Mouse (Mus musculus) heart, embryonic 13.5 days (tissue): ENCODE measurements around the gene Gm21905. TPM values are rescaled to one million over a fixed set of nuclear protein-coding genes. Genes with fewer than 3 reads are reported as not detected.

ENCODE experiments used
- ATAC-seq: fragments of 200-750 bp; cut with Nextera tagmentation; 2 replicates; pipeline ENCODE4 v1.8.0; 2017; ENCODE audit warnings: moderate TSS enrichment; ENCODE audit not compliant: insufficient number of reproducible peaks, low FRiP score, low TSS enrichment; ENCODE audit errors: extremely low read depth
- H3K27ac ChIP-seq: fragments of 300-500 bp; sonication (generic); replicated peaks from 2 replicates; pipeline ENCODE4 v1.5.1; 2015; ENCODE audit warnings: moderate library complexity, mild to moderate bottlenecking, inconsistent platforms
- H3K27me3 ChIP-seq: fragments of 300-500 bp; sonication (generic); replicated peaks from 2 replicates; pipeline ENCODE4 v1.6.1; 2015; ENCODE audit warnings: mild to moderate bottlenecking, inconsistent platforms
- H3K36me3 ChIP-seq: fragments of 300-500 bp; sonication (generic); 2 replicates; pipeline ENCODE4 v1.6.1; 2015; ENCODE audit warnings: mild to moderate bottlenecking, inconsistent platforms
- H3K4me1 ChIP-seq: fragments of 300-500 bp; sonication (generic); 2 replicates; pipeline ENCODE4 v1.6.1; 2015; ENCODE audit warnings: inconsistent platforms
- H3K4me2 ChIP-seq: fragments of 300-500 bp; sonication (generic); 2 replicates; pipeline ENCODE4 v1.6.1; 2015; ENCODE audit warnings: inconsistent platforms, mild to moderate bottlenecking, moderate library complexity
- H3K4me3 ChIP-seq: fragments of 300-500 bp; sonication (generic); 2 replicates; pipeline ENCODE4 v1.5.1; 2015; ENCODE audit warnings: moderate library complexity, mild to moderate bottlenecking, inconsistent platforms
- H3K9ac ChIP-seq: fragments of 300-500 bp; sonication (generic); 2 replicates; pipeline ENCODE4 v1.6.1; 2015; ENCODE audit warnings: inconsistent platforms, mild to moderate bottlenecking, moderate library complexity
- H3K9me3 ChIP-seq: fragments of 300-500 bp; sonication (generic); 2 replicates; pipeline ENCODE4 v1.6.1; 2016; ENCODE audit warnings: inconsistent platforms
- WGBS: fragments of 180-500 bp; shearing (Covaris S2); methylation state at CpG from one replicate; pipeline ENCODE4 v1.1.7; 2015; ENCODE audit warnings: mixed read lengths; 5-methylcytosine and 5-hydroxymethylcytosine counted together
- polyA plus RNA-seq: library from polyadenylated mRNA; unstranded; fragments of >200 nt; fragmentation: Nextera tagmentation; extraction: Ambion mirVana; gene quantifications from 2 replicates; pipeline ENCODE4 v1.2.1, GENCODE M21; 2015

The Gm21905 gene
- polyA plus RNA-seq, 1 experiment from 2014 or later: not detected

DNA sequence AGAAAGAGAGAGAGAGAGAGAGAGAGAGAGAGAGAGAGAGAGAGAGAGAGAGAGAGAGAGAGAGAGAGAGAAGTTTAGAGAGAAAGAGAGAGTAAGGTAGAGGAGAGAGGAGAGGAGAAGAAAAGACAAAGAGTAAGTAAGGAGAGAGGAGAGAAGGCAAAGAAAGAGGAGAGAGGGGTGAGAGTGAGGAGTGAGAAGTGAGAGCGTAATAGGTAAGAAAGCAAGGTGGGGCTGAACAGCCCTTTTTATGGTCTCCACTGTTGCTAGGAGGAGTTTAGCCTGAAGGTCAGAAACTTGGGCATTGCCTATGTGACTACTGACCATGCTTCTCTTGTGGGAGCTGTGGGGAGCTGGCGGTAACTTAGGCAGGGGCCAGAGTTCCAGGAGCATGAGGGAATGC is 4.9 kb downstream of the Gm21905 start, which contains the start of gene Gm5108:
TSS of gene Gm5108 (plus strand) at position 301 of the 400 bp plus-strand sequence.
- no peaks in the 10 kb centered on the region for H3K36me3 ChIP-seq
- H3K4me3 ChIP-seq: no peak within 1 kb of the TSS
- no peak within 1 kb of the TSS for H3K27ac ChIP-seq
- H3K4me1 ChIP-seq: no peaks in the 10 kb centered on the region
- 75% methylated on average over 2 of the region's 2 CpGs for WGBS
- H3K9ac ChIP-seq: no peak within 1 kb of the TSS
- H3K4me2 ChIP-seq: no peak within 1 kb of the TSS
- no peaks in the 10 kb centered on the region for H3K27me3 ChIP-seq
- ATAC-seq: no peak
- H3K9me3 ChIP-seq: no peaks in the 10 kb centered on the region

DNA sequence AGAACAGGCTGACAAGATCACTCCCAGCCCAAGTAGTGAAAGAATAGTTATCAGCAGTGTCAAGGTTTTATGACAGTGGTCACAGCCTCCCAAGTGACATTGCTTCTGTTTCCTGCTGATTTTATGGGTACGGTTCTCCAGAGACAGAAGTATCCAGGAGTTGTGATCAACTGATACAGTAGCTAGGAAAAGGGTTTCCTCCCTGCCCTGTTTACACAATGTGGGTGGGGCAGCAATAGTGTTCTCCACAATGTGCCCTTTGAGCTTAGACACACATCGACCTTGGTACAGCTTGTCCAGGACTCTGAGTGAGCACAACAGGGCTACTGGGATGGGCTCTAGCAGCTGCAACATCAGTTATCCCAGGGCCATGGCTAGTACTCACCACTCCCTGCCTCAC is 14.6 kb downstream of the Gm21905 start:
- no peak for ATAC-seq
- Histone ChIP-seq H3K4me3 (no peak overlapping the region), H3K9ac (no peak overlapping the region), H3K4me2 (no peak overlapping the region), H3K27ac (no peak overlapping the region), H3K9me3 (no peaks in the 10 kb centered on the region), H3K4me1 (0 out of 2 replicates have a peak, but pooled peaks cover 2% of the 10 kb centered on the region), H3K27me3 (no peaks in the 10 kb centered on the region), H3K36me3 (no peaks in the 10 kb centered on the region)
- 42% methylated on average over 2 of the region's 2 CpGs for WGBS

DNA sequence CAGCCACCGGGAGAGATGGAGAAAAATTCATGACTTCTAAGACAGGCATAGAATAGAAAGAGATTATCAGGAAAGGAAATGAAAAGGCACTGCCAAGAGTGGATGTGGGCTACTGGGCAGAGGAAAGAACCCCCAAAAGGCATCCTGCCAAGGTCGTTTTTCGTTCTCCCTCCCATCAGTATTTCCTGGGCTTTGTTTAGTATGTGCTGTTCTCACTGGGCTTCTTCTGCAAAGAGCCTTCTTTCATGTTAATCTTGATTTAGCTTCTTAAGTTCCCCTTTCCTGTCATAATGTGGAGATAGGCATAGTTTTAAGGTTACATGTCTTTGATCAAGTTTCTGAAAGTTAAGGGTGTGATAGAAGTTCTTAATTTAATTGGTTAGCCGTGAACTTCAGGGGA is 15.6 kb downstream of the Gm21905 start:
- ATAC-seq: no peak
- H3K27me3 ChIP-seq: no peaks in the 10 kb centered on the region
- H3K4me2 ChIP-seq: no peak overlapping the region
- no peak overlapping the region for H3K4me3 ChIP-seq
- WGBS: 36% methylated on average over 4 of the region's 4 CpGs
- no peaks in the 10 kb centered on the region for H3K9me3 ChIP-seq
- H3K4me1 ChIP-seq: 0 out of 2 replicates have a peak, but pooled peaks cover 2% of the 10 kb centered on the region
- no peak overlapping the region for H3K27ac ChIP-seq
- H3K9ac ChIP-seq: no peak overlapping the region
- no peaks in the 10 kb centered on the region for H3K36me3 ChIP-seq

DNA sequence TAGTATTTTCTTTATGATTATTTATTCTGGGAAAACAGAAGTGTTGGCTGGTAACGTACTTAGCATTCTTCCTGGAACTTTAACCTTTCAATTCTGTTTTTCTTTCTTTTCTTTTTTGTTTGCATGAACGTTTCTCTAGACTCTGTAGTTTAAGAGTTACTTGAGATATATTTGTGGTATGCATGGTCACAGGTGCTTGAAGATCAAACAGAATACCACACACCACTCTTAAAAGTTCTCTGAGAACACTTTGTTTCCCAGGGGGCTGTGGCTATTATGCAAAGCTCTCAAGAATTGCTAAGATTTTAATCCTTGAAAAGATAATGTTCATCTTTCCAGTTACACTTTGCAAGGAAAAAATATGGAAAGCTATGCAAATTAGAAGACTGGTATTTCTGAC is 41.7 kb downstream of the Gm21905 start:
- Histone ChIP-seq H3K36me3 (no peaks in the 10 kb centered on the region), H3K4me1 (no peaks in the 10 kb centered on the region), H3K4me3 (no peak overlapping the region), H3K27me3 (no peaks in the 10 kb centered on the region), H3K9me3 (no peaks in the 10 kb centered on the region), H3K27ac (no peak overlapping the region), H3K9ac (no peak overlapping the region), H3K4me2 (no peak overlapping the region)
- no peak for ATAC-seq
- 39% methylated on average over 2 of the region's 2 CpGs for WGBS

DNA sequence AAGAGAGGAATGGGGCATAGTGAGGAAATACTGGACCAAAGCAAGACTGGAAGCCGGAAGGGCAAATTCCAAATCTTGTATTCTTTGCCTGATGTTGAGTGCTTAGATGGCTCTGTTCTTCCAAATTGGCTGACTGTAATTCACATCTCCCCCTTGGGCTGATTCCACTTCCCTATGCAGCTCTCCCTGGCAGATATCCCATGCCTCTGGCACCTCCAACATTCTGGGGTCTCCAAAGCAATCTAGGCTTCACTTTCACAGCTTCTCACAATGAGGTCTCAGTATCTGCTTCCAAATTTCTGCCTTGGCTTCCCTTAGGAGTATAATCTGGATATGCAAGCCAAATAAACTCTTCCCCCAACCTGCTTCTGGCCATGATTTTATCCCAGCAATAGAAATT is 47.3 kb downstream of the Gm21905 start:
- no peak overlapping the region for H3K4me2 ChIP-seq
- no peaks in the 10 kb centered on the region for H3K36me3 ChIP-seq
- no peak for ATAC-seq
- no peak overlapping the region for H3K27ac ChIP-seq
- no peak overlapping the region for H3K9ac ChIP-seq
- H3K27me3 ChIP-seq: no peaks in the 10 kb centered on the region
- H3K9me3 ChIP-seq: no peaks in the 10 kb centered on the region
- 80% methylated on average over 1 of the region's 1 CpGs for WGBS
- no peak overlapping the region for H3K4me3 ChIP-seq
- H3K4me1 ChIP-seq: no peaks in the 10 kb centered on the region

DNA sequence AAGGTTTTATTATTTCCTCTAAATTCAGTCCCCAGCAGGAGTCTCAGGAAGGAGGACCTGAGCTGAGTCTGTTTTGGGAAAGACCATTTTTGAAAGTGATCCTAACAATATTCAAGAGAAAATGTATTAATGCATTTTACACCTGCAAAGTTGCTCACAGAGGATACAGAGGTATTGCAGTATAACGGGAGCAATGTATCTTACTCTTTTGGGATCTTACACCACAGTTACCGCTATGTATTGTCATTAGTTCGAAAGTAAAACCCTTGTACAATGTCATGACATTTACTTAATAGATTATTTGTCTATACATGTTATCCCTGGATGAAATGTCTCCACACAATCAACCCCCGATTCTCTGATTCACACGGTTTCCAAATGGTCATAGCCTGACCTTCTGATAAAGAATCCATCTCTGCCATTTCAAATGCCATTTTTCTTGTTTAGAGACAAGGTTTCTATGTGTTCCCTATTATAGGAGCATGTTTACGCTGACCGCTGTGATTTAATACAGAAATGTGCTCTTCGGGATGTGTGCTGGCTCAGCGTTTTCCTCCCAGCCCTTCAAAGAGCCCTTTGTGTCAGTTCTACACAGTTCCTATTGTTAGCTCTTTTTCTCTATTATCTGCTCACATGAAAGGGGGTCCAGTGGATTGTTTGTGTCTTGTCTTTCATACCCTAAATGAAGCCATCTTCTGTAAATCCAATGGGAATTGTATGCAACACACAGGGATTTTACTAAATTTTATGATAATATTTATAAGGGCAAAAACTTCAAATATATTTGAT is 61.6 kb downstream of the Gm21905 start:
- no peak overlapping the region for H3K27ac ChIP-seq
- ATAC-seq: no peak
- H3K27me3 ChIP-seq: no peaks in the 10 kb centered on the region
- WGBS: 79% methylated on average over 9 of the region's 9 CpGs
- no peak overlapping the region for H3K4me2 ChIP-seq
- no peaks in the 10 kb centered on the region for H3K36me3 ChIP-seq
- no peaks in the 10 kb centered on the region for H3K9me3 ChIP-seq
- no peak overlapping the region for H3K4me3 ChIP-seq
- H3K9ac ChIP-seq: no peak overlapping the region
- H3K4me1 ChIP-seq: no peaks in the 10 kb centered on the region

DNA sequence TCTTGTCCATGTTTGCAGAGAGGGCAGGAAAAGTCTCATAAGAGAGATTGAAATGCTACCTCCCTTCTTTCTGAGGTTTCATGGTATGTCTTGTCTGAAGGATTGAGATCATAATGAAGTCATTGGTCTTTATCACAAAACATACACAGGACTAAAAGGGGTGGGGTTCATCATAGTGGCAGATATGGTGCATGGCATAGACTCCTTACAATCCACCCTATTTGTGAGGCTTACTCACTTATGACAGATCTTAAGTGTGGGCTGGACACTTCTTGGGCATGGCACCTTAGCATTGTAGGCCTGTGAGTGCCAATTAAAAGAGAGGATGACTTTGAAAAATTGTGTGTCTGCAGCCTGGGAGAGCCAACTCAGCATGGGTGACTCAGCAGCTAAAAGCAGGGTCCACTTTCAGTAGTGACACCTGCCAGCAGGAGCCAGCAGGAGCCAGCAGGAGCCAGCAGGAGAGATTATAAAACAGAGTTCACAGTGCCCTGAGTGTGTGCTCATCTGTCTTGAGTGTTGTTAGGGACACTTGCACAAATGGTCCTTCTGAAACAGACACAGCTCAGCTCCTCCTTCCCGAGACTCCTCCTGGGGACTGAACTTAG is 62.6 kb downstream of the Gm21905 start:
- 54% methylated on average over 1 of the region's 1 CpGs for WGBS
- H3K4me2 ChIP-seq: no peak overlapping the region
- no peaks in the 10 kb centered on the region for H3K36me3 ChIP-seq
- no peaks in the 10 kb centered on the region for H3K9me3 ChIP-seq
- H3K27ac ChIP-seq: no peak overlapping the region
- H3K4me3 ChIP-seq: no peak overlapping the region
- H3K27me3 ChIP-seq: no peaks in the 10 kb centered on the region
- H3K9ac ChIP-seq: no peak overlapping the region
- no peaks in the 10 kb centered on the region for H3K4me1 ChIP-seq
- ATAC-seq: no peak

Other genes starting within 250 kb of the Gm21905 start
- 6.8 and 8.1 TPM in 2 replicates for gene Atp8a1, start 99.0 kb downstream of the Gm21905 start, polyA plus RNA-seq
- not detected in 2 replicates for gene Gm5108, start 4.8 kb downstream of the Gm21905 start, polyA plus RNA-seq
- not detected in 2 replicates for gene Grxcr1, start 85.4 kb upstream of the Gm21905 start, polyA plus RNA-seq